Mouse (Mus musculus): ENCODE results near the gene Tmod1. TPM values are rescaled to one million over a fixed set of nuclear protein-coding genes. Genes with fewer than 3 reads are reported as not detected.

The Tmod1 gene
- polyA plus RNA-seq, 2 experiments from 2014 or later, result 2.0 to 4.2 TPM

DNA sequence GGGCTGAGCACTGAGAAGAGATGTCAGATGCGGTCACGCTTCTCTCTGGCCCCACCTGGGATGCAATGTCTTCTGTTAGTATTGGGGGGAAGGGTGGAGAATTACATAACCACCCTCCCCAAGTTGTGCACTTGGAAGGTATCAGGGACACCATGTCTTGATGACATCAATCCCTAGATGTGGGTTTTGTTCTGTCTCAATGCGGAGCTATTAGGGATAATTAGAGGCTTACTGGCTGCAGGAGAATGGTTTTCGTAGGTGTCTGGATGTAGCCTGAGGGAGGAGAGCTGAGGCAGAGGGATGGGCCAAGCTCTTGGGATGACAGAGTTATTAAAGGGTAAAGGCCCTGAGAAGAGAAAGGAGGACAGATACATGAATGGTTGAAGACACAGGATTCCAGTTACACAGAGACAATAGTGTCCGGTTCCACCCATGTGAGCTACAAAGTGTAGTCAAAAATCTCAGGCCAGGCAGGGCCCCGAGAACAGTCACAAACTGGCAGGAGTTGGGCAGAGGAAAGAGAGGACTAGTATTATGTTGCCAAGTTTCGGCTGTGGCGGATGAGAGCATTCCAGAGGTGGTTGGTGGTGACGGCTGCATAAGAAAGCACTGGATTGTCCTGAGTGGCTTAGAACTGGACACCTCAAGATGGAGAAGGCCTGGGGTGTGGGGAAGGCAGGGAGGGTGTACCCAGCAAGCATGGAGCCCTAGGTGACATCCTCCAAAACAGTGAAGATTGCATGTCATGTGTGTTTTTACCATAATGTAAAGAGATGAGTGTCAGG lies 14.8 kb downstream of the Tmod1 start:
- ATAC-seq, result no peak

DNA sequence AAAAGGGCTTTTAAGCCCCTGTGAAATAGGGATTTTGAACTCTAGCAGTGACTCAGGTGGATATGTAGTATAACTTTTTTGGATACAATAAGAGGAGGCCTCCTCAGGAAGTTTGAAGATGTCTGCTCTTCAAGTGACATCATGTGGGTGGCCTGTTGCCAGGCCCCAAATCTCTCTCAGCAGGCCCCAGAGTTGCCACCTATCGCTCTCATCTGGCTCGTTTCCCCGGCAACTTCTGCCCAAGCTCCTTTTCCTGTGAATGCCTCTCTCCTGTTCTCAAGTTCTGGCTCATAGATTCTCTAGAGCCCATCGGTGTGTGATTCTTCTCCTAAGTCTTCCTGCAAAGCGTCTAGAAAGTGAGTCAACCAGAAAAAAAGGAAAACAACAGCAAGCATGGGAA lies 17.4 kb downstream of the Tmod1 start:
- no peak for ATAC-seq

DNA sequence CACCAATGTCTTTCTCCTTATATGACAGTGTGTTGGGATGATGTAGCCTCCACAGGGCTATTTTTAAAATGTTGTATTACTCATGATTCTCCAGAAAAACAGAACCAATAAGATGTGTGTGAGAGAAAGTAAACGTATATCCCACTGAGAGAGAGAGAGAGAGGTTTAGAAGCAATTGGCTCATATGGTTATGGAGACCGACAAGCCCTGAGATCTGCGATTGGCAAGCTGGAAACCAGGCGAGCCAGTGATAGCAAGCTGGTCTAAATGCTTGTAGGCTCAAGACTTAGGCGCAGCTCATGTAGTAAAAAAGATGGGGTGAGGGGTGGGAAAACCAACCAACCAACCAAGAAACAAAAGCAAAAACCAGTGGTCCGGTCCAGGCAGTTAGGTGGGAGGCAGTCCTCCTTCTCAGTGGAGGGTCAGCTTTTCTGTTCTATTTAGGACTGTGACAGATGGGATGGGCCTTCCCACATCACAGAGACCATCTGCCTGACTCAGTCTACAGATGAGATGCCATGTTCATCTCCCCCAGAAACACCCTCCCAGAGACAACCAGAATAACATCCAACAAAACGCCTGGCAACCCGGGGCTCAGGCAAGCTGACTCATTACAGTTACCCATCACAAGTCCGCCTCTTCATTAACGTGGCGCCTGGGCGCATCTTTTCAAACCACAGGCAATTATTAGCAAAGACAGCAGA lies 22.7 kb downstream of the Tmod1 start:
- no peak for ATAC-seq

DNA sequence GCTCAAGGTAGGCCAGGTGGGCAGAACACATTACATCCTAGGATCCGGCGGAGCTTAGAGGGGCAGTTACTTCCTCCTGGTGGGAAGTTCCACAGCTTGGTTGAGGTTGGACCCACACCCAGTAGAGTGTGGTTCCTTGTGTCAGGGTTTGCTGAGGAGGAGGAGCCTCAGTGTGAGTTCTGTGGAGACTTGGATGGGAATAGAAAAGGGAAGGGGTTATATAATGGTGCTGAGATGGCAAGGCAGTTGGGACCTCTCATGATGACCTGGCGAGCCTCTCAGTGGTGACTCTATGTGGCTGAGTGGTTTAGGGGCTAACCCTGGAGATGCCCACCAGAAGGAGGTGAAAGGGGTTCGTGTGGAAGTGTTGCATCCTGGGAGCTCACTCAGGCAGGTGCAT lies 25.1 kb downstream of the Tmod1 start:
- no peak for ATAC-seq

DNA sequence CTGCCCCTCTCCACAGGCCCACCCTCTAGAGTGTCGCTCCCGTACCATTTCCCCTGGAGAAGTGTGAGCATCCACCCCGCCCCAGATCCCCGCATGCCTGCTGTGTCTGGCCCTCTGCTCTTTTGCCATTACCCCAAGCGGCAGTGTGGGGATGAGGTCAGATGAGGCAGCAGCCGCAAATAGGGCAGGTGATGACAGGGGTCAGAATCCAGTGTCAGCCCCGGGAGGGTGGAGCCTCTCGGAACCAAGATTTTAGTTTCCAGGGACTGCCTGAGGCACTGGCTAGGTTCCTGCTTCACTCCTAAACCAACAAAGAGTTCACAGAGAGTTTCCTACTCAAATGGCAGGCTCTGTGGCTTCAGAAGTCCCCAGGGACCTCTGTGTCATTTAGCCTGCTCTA lies 25.5 kb downstream of the Tmod1 start:
- ATAC-seq, result no peak

DNA sequence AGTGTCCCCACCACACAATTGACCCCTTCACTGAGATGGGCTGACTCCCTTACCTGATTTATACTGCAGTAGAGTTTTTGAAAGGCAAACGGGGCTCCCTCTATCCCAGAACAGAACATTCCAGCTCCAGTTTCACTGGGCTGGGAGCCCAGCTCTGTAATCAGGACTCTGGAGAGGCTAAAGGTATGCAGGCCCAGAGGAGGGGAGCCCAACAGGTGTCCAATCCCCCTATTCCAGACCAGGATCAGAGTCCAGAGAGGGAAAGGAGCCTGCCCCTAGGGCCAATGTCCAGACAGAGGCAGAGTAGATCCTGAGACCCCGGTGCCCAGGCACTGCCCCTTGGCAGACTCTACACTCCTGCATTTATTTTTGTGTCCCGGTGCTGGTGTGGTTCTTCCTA lies 26.2 kb downstream of the Tmod1 start:
- no peak for ATAC-seq

DNA sequence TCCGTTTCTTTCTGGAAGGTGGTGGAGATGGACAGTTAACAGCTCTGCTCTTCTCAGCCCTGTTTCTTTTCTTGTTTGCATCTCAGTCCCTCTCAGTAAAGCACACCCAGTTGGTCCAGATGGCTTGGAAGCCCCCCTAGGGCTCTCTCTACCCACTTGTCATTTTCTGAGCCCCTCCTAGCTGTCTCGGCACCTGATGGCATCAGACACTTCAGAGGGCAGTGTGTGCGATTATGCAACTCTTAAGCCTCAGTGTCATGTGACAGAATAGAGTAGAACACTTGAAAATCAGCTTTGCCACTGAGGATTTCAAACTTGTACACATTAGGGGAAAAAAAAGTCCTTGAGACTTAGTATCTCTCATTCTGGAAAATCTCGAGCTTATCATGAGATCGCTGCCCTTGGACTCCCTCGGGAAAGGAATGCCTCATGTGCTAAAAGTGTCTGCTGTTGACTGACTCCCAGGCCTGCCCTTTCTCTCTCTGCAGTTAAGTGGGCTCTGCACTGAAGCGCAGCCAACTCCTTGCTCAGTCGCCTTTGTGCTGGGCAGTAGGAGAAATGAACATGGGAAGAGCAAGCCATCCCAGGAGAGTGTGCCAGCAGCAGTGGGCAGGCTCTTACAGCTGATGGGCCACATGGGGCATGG lies 27.1 kb downstream of the Tmod1 start:
- no peak for ATAC-seq

DNA sequence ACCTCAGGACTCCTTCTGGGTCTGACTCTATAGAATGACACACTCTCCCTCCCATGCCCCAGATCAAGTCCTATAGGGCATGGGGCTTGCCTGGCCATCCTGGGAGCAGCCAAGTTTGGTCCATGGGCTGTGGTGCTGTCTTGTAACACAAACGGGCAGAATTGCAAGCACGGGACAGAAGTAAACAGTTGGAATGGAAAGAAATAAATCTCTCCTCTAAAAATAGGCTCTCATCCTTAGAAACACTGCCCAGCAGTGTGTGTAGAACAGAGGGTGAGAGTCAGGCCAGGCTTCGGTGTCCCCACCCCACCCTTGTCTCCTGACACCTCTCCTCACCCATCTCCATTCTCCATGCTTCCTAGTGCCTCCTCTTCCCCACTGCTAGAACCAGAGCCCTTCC lies 29.3 kb downstream of the Tmod1 start:
- no peak for ATAC-seq

DNA sequence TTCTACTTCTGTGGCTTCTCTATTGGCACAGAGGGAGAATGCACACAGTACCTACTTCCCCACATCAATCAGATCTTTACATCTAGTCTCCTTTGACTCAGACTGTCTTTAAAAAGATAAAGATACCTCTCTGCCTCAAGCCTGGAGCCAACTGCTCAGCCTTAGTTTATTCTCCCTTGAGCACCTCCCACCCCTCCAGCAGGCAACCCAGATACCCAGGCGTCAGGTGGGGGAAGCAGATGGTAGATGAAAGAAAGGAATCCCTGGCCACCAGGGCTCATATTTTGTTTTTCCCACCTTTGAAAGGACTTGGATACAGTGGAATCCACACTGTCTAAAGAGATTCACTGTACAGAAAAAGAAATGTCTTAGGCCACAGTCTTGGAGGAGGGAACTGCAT lies 29.8 kb downstream of the Tmod1 start:
- no peak for ATAC-seq

DNA sequence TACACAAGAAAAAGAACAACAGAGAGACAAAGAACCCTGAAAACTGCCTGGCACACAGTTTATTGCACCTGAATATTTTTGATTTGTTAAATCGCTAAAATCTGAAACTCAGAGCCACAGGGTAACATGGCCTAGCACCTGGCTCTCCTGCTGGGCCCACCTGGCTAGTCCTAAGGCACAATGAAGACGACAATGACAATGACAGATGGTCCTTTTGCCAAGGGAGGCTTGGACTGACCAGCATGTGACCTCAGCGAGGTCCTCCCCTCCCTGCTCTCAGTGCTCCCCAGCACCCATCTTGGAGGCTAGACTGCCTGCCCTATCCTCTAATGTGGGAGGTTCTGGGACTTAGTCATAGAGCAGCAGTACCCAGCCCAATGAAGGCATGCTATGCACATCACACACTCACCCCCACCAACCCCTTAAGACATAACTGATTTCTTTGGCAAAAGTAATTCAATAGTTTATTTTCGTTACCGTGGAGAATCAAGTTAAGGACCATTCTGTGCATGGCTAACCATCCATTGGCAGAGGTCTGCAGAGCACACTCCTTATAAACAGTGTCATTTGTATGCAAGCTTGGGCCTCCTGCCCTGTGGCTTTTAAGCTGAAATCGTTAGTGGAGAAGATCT lies 31.2 kb downstream of the Tmod1 start:
- no peak for ATAC-seq

DNA sequence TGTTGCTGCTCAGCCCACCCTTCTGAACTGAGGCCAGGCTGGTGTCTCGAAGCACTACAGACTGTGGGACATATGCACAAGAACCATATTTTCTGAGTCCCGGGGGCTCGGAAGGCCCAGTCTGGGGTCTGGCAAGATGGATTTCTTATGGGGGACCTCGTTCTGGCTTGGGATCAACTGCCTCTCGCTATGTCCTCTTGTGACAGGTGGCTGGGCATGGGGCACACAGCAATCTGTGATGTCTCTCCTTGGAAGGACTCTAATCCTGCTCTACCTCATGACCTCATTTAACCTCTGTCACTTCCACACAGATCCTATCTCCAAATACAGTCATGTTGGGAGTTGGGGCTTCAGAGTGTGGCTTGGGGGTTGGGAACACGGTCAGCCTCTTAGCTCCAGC lies 33.9 kb downstream of the Tmod1 start:
- no peak for ATAC-seq

DNA sequence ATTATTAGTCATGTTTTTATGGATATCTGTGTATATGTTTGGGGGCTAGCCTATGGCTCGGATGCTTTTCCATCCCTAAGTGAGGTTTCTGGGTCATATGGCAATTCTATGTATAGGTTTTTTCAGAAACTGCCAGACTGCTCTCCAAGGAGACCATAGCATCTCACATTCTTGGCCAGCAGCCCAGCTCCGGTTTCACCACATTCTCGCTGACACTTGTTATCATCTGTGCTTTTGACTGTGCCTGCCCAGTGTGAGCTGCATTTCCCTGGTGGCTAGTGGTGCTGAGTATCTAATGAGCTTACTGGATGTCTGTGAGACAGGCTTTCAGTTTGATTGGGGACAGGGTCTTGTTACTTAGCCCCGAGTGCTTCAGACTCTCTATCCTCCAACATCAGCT lies 35.0 kb downstream of the Tmod1 start:
- ATAC-seq, result no peak

DNA sequence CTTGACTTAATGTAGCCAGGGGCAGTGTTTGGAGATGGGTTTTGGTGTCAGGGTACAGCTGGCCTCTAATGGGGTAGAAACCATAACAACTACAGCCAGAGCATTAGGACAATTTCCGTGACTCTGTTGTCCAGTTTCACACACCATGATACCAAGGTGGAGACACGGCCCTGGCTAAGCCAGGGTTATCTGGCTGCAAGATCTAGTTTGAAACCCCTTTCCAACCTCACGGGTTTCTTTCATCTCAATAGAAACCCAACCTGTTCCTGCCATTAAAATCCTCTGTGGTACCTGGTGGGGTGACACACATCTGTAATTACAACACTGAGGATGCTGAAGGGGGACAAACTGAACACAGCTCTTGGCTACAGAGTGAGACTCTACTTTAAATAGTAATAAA lies 36.9 kb downstream of the Tmod1 start:
- ATAC-seq, result no peak

DNA sequence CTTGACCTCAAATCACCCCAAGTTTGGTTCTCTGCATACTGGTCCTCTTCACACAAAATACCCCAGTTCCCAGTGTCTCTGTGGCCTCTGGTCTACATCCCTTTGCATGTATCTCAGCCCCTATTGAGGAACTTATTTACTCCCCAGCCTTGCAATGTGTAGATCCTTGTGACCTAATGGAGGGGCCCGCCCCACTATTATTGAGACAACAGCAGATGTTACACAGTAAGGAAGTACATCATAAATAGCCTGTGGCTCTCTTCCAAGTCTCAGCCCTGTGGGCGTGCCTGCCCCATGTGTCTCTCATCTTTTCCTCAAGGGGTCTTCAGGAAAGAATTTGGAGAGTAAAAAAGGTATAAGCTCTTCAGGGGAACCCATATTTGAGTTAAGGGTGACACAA lies 38.2 kb downstream of the Tmod1 start:
- ATAC-seq, result no peak

DNA sequence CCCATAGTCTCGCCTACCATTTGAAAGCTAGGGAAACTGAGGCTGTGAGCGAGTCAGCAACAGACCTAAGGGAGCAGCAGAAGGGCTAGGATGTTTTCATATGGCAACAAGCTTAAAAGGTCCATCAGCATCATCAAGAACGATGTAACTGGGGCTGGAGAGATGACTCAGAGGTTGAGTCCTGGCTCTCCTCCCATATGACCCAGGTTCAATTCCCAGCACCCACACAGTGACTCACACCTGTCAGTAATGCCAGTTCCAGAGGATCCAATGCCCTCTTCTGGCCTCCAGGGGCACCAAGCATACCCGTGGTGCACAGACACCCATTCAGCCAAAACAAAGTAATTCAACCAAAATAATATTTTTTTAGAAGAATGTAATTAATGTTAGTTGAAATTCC lies 41.5 kb downstream of the Tmod1 start:
- ATAC-seq, result no peak

DNA sequence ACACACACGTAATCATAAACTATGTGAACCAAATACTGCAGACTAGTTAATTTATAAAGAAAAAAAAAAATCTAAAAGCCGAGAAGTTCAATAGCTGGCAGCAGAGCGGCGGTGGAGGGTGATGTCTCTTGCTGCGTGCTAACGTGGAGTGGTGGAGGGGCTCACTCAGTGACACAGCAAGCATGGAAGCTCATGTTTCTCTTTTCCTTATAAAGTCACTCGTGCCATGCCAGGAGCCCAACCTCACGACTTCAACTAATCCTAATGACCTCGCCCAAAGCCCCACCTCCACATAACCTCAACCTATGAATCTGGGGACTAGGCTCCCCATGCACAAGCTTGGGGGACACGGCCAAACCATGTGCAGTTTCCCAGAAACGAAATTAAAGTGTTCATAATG lies 43.8 kb downstream of the Tmod1 start:
- ATAC-seq, result no peak

DNA sequence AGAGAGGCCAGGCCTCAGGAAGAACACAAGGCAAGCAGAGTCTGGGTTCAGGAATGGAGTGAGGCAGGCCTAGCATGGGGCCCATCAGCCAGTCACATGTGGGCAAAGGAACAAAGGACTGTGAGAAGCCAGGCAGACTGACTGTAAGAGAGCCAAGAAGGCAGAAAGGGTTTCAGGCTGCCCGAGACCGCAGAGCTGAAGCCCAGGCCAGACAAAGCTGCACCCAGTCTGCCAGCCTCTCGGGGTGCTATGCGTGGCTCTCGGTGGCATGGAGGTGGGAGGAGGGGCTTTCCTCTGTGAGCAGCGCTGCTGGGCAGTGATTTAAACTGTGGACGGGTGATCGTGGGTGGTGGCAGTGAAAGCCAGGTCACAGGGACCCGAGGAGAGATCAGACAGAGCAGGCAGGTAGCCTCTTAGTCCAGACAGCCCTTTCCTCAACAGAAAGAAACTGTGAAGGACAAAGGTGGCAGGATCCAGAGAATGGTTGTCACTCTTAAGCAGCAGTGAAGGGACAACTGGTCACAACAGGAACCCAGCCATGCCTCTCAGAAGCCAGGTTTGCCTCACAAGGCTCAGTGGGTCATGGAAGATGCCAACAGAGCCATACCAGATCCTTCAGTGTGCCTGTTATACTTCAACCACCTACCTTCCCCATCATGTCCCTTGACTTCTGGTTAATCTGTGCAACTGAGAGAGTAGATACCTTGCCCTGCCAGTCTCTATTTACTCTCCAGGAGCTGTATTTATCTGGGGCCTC lies 45.9 kb downstream of the Tmod1 start:
- no peak for ATAC-seq

DNA sequence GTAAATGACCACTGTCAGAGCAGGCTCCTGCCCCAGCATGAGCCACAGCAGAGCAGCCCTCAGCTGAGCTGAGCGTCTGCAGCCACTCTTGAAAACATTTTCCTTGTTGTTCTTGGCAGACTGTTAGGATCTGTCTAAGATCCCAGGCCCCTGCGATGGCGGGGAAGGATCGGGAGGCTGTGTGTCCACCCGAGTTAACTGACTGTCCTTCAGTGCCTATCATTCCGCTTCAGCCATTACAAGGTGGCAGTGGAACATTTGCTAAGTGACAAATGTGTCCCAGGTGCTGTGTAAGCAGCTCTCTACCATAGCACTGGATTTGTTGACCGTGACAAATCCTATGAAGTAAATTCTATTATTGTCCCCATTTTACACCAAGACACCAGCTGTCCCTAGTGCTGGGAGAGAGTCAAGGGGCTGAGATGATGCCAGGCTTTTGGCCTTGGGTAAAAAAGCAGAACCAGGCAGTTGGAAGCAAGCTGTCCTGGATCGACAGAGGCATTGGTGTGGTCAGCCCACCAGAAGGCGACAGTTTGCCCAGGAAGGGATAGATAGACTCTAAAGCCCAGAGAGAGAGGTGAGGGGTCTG lies 46.6 kb downstream of the Tmod1 start:
- no peak for ATAC-seq

DNA sequence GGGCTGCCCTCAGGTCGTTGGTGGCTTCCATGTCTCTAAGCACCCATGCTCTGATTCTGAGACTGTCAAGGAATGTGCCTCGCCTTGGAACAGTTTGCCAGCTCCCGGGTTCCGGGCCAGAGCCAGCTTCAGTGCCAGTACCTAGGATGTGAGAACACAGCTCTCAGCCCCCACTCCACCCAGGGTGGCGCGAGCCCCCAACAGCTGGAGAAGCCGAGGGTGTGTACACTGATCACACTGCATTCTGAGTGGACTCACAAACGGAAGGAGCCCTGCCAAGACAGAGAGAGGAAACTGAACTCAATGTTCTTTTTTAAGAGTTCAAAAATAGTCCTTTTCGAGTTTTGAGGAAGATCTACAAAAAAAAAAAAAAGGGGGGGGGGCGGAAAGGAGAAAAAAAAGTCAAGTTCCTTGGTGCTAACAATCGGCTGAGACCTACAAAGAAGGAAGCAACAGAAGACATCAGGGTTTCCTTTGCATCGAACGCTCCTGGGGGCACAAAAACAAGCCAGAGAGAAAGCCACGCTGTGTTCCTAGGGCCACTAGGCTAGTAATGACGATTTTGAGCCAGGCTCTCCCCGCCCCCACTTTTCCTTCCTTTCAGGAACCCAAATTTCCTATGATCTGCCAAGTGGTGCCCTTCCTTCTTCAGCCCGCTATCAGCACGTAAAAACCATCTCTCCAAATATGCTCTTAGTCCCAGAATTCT lies 48.1 kb downstream of the Tmod1 start:
- no peak for ATAC-seq

DNA sequence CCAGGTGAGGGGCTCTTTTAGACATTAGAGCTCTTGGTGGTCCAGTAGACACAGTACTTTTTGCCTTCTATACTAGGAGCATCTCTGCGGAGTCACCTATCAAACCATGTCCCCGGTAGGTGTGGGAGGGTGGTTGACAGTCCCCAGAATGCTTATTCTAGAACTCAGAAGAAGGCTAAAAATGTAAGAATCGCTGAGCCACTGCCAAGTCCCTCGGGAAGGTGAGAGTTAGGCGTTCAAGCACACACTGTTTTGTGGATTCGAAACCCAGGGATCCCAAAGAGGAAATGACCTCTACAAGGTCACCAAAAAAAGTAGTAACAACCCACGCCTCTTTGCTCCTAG lies 48.7 kb downstream of the Tmod1 start:
- no peak for ATAC-seq

DNA sequence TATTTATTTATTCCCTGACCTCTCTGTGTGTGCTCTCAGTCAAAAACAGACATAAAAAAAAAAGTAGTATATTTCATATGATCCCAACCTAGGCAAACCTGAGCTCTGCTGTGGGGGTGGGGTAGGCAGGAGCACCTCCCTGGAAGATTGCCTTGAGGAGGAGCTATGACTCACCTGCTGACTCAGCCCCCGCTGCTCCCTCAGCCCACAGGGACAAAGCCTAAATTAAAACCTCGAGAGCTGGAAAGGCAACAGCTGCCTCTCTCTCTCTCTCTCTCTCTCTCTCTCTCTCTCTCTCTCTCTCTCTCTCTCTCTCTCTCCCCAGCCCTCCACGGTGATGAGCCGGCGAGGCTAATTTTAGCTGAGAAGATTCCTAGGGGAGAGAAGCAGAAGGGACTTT lies 49.1 kb downstream of the Tmod1 start:
- ATAC-seq, result no peak
